Mouse (Mus musculus): ENCODE measurements around the gene Taar4. TPM values are rescaled to one million over a fixed set of nuclear protein-coding genes. Genes with fewer than 3 reads are reported as not detected.
A peak's percentile ranks its signal among the peaks of the same experiment; 100 is the strongest.

The Taar4 gene
- polyA plus RNA-seq (2014; fragmentation: Nextera tagmentation; extraction: Ambion mirVana) = 0.28 TPM in 1 of 2 replicates, not detected in the other

GRCm38 (mm10) chr10:23960444-23960915, at the start of gene Taar4:
Gene Taar4, plus strand, starts transcription at chr10:23960494.
- DNase-seq (ENCODE audit: low spot score) (no peak), ATAC-seq (no peak)
- Histone ChIP-seq H3K4me1 (ENCODE audit: control insufficient read depth, insufficient read depth, low read length) (no peaks in the 10 kb centered on the region), H3K9me3 (replicated peaks; ENCODE audit: control insufficient read depth, low read length) (no peaks in the 10 kb centered on the region), H3K4me3 (ENCODE audit: low read depth, low read length) (no peak within 1 kb of the TSS), H3K27me3 (replicated peaks; ENCODE audit: control insufficient read depth, insufficient read depth, low read length) (no peaks in the 10 kb centered on the region), H3K36me3 (ENCODE audit: control insufficient read depth, insufficient read depth, low read length) (no peaks in the 10 kb centered on the region), H3K9ac (ENCODE audit: low read length) (no peak within 1 kb of the TSS), H3K4me2 (ENCODE audit: low read length) (no peak within 1 kb of the TSS), H3K27ac (ENCODE audit: low read depth, low read length) (no peak within 1 kb of the TSS)
- WGBS = 95% methylated on average over 13 of the region's 13 CpGs

- no peaks in the 10 kb centered on the region for H3K4me1 ChIP-seq (ENCODE audit: control insufficient read depth, insufficient read depth, low read length)
- H3K27me3 ChIP-seq (replicated peaks; ENCODE audit: control insufficient read depth, insufficient read depth, low read length) = no peaks in the 10 kb centered on the region
- H3K9me3 ChIP-seq (replicated peaks; ENCODE audit: control insufficient read depth, low read length) = no peaks in the 10 kb centered on the region
- WGBS = 88% methylated on average over 4 of the region's 4 CpGs
- H3K27ac ChIP-seq (ENCODE audit: low read depth, low read length) = no peak within 1 kb of the TSS
- ATAC-seq (no peak), DNase-seq (ENCODE audit: low spot score) (no peak)
- H3K4me3 ChIP-seq (ENCODE audit: low read depth, low read length) = no peak within 1 kb of the TSS
- no peak within 1 kb of the TSS for H3K9ac ChIP-seq (ENCODE audit: low read length)
- no peaks in the 10 kb centered on the region for H3K36me3 ChIP-seq (ENCODE audit: control insufficient read depth, insufficient read depth, low read length)
- H3K4me2 ChIP-seq (ENCODE audit: low read length) = no peak within 1 kb of the TSS
Observed at GRCm38 (mm10) chr10:23920056-23920455, 40.2 kb upstream of the Taar4 start, which contains the start of gene Taar1. Gene Taar1, plus strand, starts transcription at chr10:23920356.

GRCm38 (mm10) chr10:23922468-23922867, 37.8 kb upstream of the Taar4 start:
- Histone ChIP-seq H3K27ac (ENCODE audit: low read depth, low read length) (no peak overlapping the region), H3K36me3 (ENCODE audit: control insufficient read depth, insufficient read depth, low read length) (no peaks in the 10 kb centered on the region), H3K4me1 (ENCODE audit: control insufficient read depth, insufficient read depth, low read length) (no peaks in the 10 kb centered on the region), H3K9ac (ENCODE audit: low read length) (no peak overlapping the region), H3K9me3 (replicated peaks; ENCODE audit: control insufficient read depth, low read length) (no peaks in the 10 kb centered on the region), H3K4me2 (ENCODE audit: low read length) (no peak overlapping the region), H3K4me3 (ENCODE audit: low read depth, low read length) (no peak overlapping the region), H3K27me3 (replicated peaks; ENCODE audit: control insufficient read depth, insufficient read depth, low read length) (no peaks in the 10 kb centered on the region)
- ATAC-seq = no peak
- 84% methylated on average over 3 of the region's 3 CpGs for WGBS
- DNase-seq (ENCODE audit: low spot score) = no peak

GRCm38 (mm10) chr10:23923941-23924340, 36.4 kb upstream of the Taar4 start:
- ATAC-seq (no peak), DNase-seq (ENCODE audit: low spot score) (no peak)
- Histone ChIP-seq H3K9me3 (replicated peaks; ENCODE audit: control insufficient read depth, low read length) (no peaks in the 10 kb centered on the region), H3K9ac (ENCODE audit: low read length) (no peak overlapping the region), H3K27me3 (replicated peaks; ENCODE audit: control insufficient read depth, insufficient read depth, low read length) (no peaks in the 10 kb centered on the region), H3K4me1 (ENCODE audit: control insufficient read depth, insufficient read depth, low read length) (no peaks in the 10 kb centered on the region), H3K36me3 (ENCODE audit: control insufficient read depth, insufficient read depth, low read length) (no peaks in the 10 kb centered on the region), H3K27ac (ENCODE audit: low read depth, low read length) (no peak overlapping the region), H3K4me3 (ENCODE audit: low read depth, low read length) (no peak overlapping the region), H3K4me2 (ENCODE audit: low read length) (no peak overlapping the region)
- WGBS = 84% methylated on average over 2 of the region's 2 CpGs

- no peak overlapping the region for H3K9ac ChIP-seq (ENCODE audit: low read length)
- H3K4me3 ChIP-seq (ENCODE audit: low read depth, low read length) = no peak overlapping the region
- no peak for ATAC-seq
- H3K4me1 ChIP-seq (ENCODE audit: control insufficient read depth, insufficient read depth, low read length) = 0 out of 2 replicates have a peak, but pooled peaks cover 2% of the 10 kb centered on the region
- H3K36me3 ChIP-seq (ENCODE audit: control insufficient read depth, insufficient read depth, low read length) = no peaks in the 10 kb centered on the region
- H3K9me3 ChIP-seq (replicated peaks; ENCODE audit: control insufficient read depth, low read length) = no peaks in the 10 kb centered on the region
- no peak overlapping the region for H3K27ac ChIP-seq (ENCODE audit: low read depth, low read length)
- no peaks in the 10 kb centered on the region for H3K27me3 ChIP-seq (replicated peaks; ENCODE audit: control insufficient read depth, insufficient read depth, low read length)
- WGBS = 42% methylated on average over 4 of the region's 4 CpGs
- H3K4me2 ChIP-seq (ENCODE audit: low read length) = no peak overlapping the region
- no peak for DNase-seq (ENCODE audit: low spot score)
Observed at GRCm38 (mm10) chr10:23937613-23938012, 22.7 kb upstream of the Taar4 start.

GRCm38 (mm10) chr10:23938312-23938711, 22.0 kb upstream of the Taar4 start, which contains the start of gene Taar2:
Gene Taar2, plus strand, starts transcription at chr10:23938572.
- Histone ChIP-seq H3K27ac (ENCODE audit: low read depth, low read length) (no peak within 1 kb of the TSS), H3K36me3 (ENCODE audit: control insufficient read depth, insufficient read depth, low read length) (no peaks in the 10 kb centered on the region), H3K9me3 (replicated peaks; ENCODE audit: control insufficient read depth, low read length) (no peaks in the 10 kb centered on the region), H3K4me3 (ENCODE audit: low read depth, low read length) (no peak within 1 kb of the TSS), H3K4me1 (ENCODE audit: control insufficient read depth, insufficient read depth, low read length) (0 out of 2 replicates have a peak, but pooled peaks cover 2% of the 10 kb centered on the region), H3K9ac (ENCODE audit: low read length) (no peak within 1 kb of the TSS), H3K4me2 (ENCODE audit: low read length) (no peak within 1 kb of the TSS), H3K27me3 (replicated peaks; ENCODE audit: control insufficient read depth, insufficient read depth, low read length) (no peaks in the 10 kb centered on the region)
- WGBS = 56% methylated on average over 6 of the region's 6 CpGs
- no peak for ATAC-seq
- no peak for DNase-seq (ENCODE audit: low spot score)

- 79% methylated on average over 5 of the region's 5 CpGs for WGBS
- Histone ChIP-seq H3K9me3 (replicated peaks; ENCODE audit: control insufficient read depth, low read length) (no peaks in the 10 kb centered on the region), H3K4me3 (ENCODE audit: low read depth, low read length) (no peak overlapping the region), H3K36me3 (ENCODE audit: control insufficient read depth, insufficient read depth, low read length) (no peaks in the 10 kb centered on the region), H3K4me2 (ENCODE audit: low read length) (no peak overlapping the region), H3K27me3 (replicated peaks; ENCODE audit: control insufficient read depth, insufficient read depth, low read length) (no peaks in the 10 kb centered on the region), H3K9ac (ENCODE audit: low read length) (no peak overlapping the region), H3K27ac (ENCODE audit: low read depth, low read length) (no peak overlapping the region), H3K4me1 (ENCODE audit: control insufficient read depth, insufficient read depth, low read length) (0 out of 2 replicates have a peak, but pooled peaks cover 2% of the 10 kb centered on the region)
- ATAC-seq = no peak
- DNase-seq (ENCODE audit: low spot score) = no peak
Observed at GRCm38 (mm10) chr10:23942465-23942864, 17.8 kb upstream of the Taar4 start.

GRCm38 (mm10) chr10:23948026-23948425, 12.3 kb upstream of the Taar4 start:
- Histone ChIP-seq H3K36me3 (ENCODE audit: control insufficient read depth, insufficient read depth, low read length) (no peaks in the 10 kb centered on the region), H3K27ac (ENCODE audit: low read depth, low read length) (no peak overlapping the region), H3K27me3 (replicated peaks; ENCODE audit: control insufficient read depth, insufficient read depth, low read length) (no peaks in the 10 kb centered on the region), H3K9me3 (replicated peaks; ENCODE audit: control insufficient read depth, low read length) (no peaks in the 10 kb centered on the region), H3K4me3 (ENCODE audit: low read depth, low read length) (no peak overlapping the region), H3K4me2 (ENCODE audit: low read length) (no peak overlapping the region), H3K4me1 (ENCODE audit: control insufficient read depth, insufficient read depth, low read length) (no peaks in the 10 kb centered on the region), H3K9ac (ENCODE audit: low read length) (no peak overlapping the region)
- DNase-seq (ENCODE audit: low spot score) (peak; percentile 24), ATAC-seq (no peak)
- 50% methylated on average over 7 of the region's 7 CpGs for WGBS

- DNase-seq (ENCODE audit: low spot score) = no peak
- H3K27ac ChIP-seq (ENCODE audit: low read depth, low read length) = no peak within 1 kb of the TSS
- 86% methylated on average over 16 of the region's 16 CpGs for WGBS
Observed at GRCm38 (mm10) chr10:23949508-23950005, 10.7 kb upstream of the Taar4 start, which contains the start of gene Taar3. Gene Taar3, plus strand, starts transcription at chr10:23949558.

More at GRCm38 (mm10) chr10:23949508-23950005, 10.7 kb upstream of the Taar4 start, which contains the start of gene Taar3:
- Histone ChIP-seq H3K9me3 (replicated peaks; ENCODE audit: control insufficient read depth, low read length) (no peaks in the 10 kb centered on the region), H3K36me3 (ENCODE audit: control insufficient read depth, insufficient read depth, low read length) (no peaks in the 10 kb centered on the region), H3K4me2 (ENCODE audit: low read length) (no peak within 1 kb of the TSS), H3K4me1 (ENCODE audit: control insufficient read depth, insufficient read depth, low read length) (no peaks in the 10 kb centered on the region), H3K27me3 (replicated peaks; ENCODE audit: control insufficient read depth, insufficient read depth, low read length) (no peaks in the 10 kb centered on the region), H3K9ac (ENCODE audit: low read length) (no peak within 1 kb of the TSS), H3K4me3 (ENCODE audit: low read depth, low read length) (no peak within 1 kb of the TSS)
- no peak for ATAC-seq

Measured in forebrain, embryonic 14.5 days (tissue).